Mouse (Mus musculus) fibroblast of lung, adult 2 months (primary cell): ENCODE measurements around the gene Nfkbiz.
A peak's percentile ranks its signal among the peaks of the same experiment; 100 is the strongest.

Source experiments
- DNase-seq: peaks from one replicate; pipeline ENCODE4 v3.0.0-alpha.2; 2011; ENCODE audit warnings: low read depth

Gene Nfkbiz

DNA sequence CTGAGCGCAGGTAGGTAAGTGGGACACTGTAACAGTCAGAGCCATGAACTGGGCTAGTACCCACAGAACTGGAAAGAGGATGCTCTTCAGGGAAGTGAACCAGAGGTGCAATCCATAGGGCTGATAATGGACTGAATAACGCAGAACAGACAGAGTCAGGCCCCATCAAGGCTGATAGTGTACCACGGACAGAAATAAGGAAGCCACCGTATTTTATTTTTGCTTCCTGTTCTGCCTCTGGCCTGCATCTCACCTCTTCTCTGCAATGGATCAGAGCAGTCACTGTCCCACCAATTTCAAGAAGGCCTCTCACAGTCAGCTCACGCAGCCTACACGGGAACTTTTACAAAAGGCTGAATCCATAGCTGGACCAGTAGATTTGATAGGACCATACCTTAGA lies 6.7 kb downstream of the Nfkbiz start:
- no peak for DNase-seq

DNA sequence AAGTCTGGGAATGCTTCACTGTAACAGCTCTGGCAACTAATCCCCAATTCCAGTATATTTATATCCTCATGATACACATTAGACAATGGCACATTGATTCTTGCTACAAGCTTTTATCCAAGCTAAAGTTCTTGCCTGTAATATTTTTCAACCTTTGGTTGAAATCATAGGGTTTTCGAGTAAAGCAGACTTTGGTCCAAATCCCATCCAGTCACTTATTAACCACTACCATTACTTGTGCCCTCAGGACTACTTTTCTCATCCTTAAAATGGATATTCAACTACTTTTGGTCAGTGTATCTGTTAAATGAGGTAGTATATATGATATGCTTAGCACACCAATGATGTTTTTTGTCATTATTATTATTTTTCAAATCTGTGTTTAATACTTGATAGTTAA lies 7.2 kb downstream of the Nfkbiz start:
- DNase-seq = no peak

DNA sequence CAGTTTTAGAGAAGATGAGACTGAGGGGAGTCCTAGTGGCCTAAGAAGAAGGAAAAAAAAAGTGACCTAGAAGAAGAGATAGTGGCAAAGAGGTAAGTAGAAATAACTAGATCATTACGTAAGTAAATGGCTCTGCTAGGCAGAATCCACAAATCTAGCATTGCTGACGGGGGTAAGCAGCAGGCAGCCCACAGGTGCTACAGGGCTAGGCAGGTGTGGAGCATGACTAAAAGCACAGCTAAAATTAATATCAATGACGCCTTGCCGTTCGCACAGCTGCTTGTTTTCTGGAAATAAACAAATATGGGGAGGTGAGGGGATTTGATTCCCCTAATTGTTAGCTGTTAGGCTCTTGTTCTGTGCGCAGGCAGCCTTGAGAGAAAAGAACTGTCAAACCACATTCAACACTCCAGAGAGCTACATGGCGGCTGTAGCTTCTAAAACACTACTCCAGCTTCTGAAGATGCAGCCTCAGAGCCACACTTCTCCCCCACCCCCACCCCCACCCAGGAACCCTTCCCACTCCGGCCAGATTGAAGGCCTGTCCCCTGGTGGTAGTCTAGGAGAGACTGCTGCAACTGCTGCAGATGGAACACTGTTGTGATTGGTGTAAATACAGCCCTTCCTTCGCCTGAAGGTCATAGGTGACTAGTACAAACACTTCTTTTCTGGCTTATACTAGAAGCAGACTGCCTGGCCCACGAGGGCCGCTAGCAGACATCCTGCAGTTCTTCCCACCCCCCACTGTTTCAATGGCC lies 15.1 kb downstream of the Nfkbiz start:
- DNase-seq = no peak

DNA sequence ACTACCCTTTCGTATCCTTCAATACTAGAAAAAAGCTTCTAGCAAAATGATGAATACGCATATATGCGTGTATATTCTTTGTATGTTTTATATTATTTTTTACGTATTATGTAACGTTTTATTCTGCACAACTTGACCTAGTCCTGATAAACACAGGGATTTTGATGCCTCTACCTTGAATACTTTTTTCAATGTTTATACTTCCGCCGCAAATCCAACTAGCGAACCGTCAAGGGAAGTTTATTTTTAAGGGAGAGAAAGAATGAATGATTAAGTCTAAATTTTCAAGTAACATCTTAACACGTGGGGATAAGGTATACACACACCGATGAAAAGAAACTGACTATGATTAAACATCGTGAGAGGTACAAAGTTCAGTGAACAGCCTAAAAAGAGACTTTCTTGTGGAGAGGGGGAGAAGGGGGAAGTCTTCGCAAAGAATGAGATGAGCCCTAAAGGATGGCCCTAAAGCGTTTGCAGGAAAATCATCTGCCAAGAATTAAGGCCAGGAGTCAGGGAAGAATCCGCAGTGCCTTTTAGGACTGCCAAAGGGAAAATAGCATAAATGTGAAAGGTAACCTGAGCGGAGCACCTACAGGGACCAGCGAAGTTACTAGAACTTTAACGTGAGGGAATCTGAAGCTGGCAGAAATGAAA lies 15.8 kb downstream of the Nfkbiz start:
- no peak for DNase-seq

GRCm38 (mm10) chr16:55821997-55822740 lies 16.5 kb downstream of the Nfkbiz start:
- peak; percentile 70 for DNase-seq

- no peak for DNase-seq
Observed at GRCm38 (mm10) chr16:55821571-55821981, 17.1 kb downstream of the Nfkbiz start.

DNA sequence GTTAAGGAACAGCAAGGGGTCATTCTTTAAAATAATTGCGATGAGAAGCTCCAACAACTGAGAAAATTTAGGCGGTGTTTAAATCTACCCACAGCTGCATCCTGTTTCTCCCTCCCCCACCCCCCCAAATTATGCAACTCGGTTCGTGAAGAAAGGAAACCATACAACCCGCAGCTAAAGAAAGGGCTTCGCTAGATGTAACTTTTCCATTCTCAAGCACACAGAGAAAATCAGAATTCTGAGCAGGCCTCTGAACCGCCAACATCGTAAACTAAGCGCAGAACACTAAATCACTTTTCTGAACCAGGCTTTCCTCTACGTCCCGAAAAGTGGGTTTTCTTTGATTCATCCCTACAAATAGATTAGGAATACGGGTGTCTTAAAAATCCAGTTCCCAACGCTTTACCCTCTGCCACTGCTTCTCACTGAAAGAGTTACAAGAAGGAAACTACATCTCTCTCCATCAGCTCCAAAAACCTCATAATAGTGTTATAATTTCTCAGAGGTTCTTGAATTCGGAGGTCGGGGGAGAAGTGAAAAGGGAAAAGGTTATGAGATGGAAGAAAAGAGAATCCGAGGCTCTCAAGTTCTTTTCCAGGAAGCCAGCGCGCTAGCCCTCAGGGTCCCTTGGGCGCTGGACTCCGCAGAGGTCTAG lies 17.7 kb downstream of the Nfkbiz start:
- no peak for DNase-seq

DNA sequence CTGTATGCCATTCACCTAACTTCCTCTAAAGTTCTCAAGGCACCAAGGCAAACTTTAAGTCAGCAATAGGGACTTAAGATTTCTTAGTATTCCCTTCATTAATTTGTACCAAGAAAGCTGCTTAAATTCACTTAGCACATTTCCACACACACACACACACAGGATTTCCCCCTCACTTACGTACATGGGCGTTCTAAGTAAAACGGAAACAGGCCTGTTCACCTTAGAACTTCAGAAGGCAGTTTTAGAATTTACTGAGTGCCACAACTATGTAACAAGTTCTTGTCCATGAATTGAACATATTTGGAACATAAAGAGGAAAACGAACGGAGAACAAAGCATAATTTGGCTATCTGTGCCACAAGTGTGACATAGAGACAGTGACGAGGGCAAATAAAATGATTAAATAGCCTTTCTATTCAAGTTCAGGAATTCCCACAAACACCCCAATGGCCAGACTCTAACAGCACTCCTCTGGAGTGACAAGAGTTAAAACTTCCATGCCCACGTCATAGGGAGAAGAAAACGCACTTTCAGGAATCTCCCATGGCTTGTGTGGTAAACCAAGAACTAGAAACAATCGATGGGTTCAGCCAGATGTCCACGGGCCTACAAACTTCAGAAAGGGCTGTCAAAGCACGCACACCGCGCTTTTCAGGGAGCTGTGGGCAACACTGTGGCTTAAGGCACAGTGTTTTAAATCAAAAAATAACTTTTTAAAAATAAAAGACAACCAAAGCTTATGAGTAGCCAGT lies 18.4 kb downstream of the Nfkbiz start:
- DNase-seq = no peak

DNA sequence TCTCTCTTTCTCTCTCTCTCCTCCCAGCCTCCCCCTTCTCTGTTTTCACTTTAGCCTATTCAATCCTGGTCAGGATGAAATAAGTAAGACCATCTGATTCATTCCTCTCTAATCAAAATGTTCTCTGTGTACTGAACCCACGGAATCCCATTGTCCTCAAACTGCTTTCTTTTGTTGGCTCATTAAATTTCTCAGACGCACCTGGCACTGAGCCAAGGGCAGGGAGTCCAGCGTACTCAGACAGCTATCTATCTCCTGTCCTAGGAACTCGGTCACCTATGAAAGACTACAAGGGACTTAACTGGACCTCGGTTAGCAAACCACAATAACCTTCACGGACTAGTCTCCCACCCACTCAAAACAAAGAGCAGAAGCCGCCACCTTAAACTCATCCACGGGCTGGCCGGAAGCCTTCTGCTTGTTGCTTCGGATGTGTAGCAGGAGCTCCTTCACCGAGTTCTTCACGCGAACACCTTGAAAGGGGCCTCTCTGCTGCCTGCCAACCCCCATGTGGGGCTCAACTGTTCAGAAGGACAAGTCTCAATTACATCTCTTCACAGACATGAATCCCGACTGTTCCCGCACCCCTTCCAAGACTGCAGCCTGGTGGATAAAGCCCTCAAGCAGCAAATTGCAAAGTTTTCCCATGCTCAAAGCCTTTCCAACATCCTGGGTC lies 19.4 kb downstream of the Nfkbiz start:
- DNase-seq = no peak

DNA sequence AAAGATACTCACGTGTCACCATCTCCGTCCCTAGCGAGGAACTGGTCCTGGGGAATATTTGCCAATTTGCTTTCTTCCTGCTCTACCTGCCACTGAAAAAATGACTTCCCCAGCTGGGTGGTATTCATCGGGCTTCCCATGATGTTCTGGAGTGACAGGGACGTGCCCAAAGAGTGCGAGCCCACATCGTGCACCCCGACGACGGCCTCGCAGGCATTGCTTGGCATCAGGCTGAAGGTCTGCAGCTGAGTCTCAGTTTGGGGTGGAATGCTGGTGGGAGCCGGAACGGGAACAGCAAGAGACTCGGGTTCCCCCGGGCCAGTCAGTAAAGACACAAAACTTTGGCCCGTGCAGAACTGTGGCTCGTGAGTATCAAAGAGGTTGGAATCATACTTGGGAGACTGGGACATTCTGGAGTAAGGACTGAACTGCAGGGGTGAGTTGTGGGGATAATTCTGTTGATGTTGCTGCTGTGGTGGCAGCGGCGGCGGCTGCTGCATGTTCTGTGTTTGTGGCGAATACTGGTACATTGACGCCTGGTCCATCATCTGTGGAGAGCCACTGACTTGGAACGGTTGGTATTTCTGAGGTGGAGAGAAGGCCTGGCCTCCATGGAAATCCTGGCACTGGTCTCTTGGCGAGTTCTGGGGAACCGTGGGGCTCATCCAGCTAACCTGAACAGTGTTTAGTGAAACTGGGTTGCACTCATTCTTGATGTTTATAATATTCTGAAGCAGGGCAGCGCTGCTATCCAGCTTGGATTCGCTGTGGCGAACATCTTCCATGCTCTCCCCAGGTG lies 20.8 kb downstream of the Nfkbiz start:
- no peak for DNase-seq

- DNase-seq = no peak
Observed at GRCm38 (mm10) chr16:55816202-55816941, 22.3 kb downstream of the Nfkbiz start.

GRCm38 (mm10) chr16:55815466-55815865 lies 23.2 kb downstream of the Nfkbiz start:
- DNase-seq = no peak

DNA sequence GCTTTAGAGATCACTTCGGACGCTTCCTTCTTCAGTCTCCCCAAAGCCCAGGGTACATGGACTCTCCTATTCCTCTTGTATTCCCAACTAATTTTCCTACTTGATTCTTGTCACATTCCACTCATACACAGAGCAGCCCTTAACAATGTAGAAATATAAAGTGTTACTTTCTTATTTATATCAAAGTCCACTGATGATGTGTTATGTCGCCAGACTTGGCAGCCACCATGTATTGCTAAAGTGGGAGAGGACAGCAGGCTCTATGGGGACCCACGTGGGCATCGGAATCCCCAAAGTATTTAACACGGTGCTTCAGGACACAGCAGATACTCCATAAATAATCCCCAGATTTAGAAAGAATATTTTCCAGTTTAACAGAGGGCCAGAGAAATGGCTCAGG lies 24.0 kb downstream of the Nfkbiz start:
- no peak for DNase-seq

GRCm38 (mm10) chr16:55813916-55814315 lies 24.8 kb downstream of the Nfkbiz start:
- peak; percentile 65 for DNase-seq

DNA sequence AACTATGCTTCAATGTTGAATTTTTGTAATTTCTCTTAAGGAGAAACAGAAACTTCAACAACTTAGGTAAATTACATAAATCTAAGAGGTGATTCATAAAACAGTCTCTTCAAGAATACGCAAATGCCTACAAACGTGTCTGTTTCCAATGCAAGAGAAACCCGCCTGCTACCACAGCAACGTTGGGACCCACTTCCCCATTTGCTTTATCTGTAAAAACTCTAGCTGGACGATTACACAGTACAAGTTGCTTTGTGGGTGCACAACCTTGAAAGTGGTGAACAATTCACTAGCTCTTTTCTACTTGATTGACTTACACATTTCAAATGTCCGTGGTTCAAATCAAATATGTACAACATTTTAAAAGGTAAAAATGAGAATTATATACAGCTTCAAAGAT lies 26.9 kb downstream of the Nfkbiz start:
- DNase-seq = no peak

DNA sequence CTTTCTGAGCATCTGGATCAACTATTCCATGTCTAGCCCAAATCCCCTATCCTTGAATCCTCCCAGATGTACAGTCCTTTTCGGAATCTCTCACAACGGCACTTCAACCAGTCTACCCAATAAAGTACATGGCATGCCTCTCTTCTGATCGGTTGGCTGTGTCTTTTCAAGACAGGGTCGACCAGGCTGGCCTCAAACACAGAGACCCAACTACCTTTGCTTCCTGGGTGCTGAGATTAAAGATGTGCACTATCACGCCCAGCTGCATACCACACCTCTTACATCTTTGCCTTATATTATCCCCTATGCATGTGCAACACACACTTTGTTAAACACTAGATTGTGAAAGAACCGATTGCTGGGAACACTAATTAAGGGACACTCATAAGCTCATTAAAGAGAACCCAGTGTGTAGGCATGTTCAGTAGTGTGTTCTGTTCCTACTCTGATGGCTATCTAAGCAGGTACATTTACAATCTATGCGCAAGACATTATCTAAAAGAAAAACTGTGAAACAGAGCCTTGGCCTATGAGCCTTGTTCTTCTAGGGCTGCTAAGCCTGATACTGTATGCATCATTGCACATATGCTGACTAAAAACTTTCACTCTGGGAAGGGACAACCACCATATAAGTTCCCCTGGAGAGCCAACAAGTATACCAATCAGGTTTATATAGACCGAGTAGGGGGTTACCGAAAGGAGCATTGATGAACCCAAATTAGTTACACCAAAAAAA lies 28.8 kb downstream of the Nfkbiz start:
- no peak for DNase-seq

DNA sequence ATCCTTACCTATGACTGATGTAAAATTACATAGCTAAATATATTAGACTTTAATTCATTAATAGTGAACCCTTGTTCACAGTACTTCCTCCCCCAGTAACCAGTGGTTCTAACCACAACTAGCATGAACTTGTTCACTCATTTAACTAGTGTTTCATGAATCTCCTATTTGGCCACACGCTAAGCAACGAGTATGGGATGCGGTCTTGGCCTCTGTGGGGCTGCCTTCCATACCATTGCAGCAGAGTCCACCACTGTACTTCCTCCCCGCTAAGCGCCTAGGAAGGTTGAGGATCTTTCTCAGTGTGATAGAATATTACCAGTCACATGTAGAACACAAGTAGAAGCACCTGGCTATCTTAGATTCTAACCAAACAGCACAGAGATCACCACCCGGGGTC lies 29.4 kb downstream of the Nfkbiz start:
- DNase-seq = no peak

DNA sequence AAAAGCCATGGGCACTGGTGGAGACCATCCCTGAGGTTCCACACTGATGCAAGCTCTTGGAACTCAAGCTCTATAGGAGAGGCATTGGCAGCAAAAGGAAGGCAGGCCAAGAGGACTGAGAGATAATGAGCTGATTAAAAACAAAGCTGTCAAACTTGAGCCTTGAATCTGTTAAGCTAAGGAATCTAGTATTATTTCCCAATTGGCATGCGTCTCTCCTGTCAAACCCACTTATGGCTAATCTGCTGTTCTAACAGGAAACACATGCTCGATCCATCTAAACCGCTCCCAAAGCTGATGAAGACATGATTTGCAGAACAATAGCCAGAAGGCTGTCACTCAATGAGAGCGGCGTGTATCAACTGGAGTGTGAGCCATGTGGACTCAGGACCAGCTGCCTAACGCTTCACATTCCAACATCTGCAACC lies 31.2 kb downstream of the Nfkbiz start:
- no peak for DNase-seq

DNA sequence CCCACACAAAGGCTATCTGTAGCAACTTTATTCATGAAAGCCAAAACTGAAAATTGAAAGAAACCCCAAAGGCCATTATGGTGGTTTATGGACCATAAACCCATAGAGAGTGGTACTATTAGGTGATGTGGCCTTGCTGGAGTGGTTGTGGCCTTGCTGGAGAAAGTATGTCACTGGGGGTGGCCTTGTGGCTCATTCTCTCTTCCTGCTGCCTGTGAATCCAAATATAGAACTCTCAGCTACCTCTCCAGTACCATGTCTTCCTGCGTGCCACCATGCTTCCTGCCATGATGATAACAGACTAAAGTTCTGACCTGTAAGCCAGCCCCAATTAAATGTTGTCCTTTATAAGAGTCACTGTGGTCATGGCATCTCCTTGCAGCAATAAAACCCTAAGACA lies 33.9 kb downstream of the Nfkbiz start:
- DNase-seq = no peak
